Mouse (Mus musculus) heart, postnatal 4 days (tissue): ENCODE measurements at regions not wholly inside any gene's neighbourhood (a gene's known extent, or its start where the extent isn't known, plus 50 kb on each side); places are given as distances from the start of the nearest gene placed in this dataset.

Experiments used
- DNase-seq: peaks from one replicate; pipeline ENCODE4 v3.0.0; 2021

GRCm38 (mm10) chr4:127416906-127417305, 58.9 kb upstream of the Gjb5 start:
- DNase-seq = peak; percentile 58

- no peak for DNase-seq
Observed at GRCm38 (mm10) chr4:127413997-127414964, 56.3 kb upstream of the Gjb5 start.
